Mouse (Mus musculus) forebrain, embryonic 13.5 days (tissue): ENCODE measurements at regions not wholly inside any gene's neighbourhood (a gene's known extent, or its start where the extent isn't known, plus 50 kb on each side); places are given as distances from the start of the nearest gene placed in this dataset.

Experiments
- ATAC-seq: fragments of 200-750 bp; cut with Nextera tagmentation; 2 replicates; pipeline ENCODE4 v1.8.0; 2017
- H3K27ac ChIP-seq: fragments of 300-500 bp; sonication (generic); 2 replicates; pipeline ENCODE4 v1.5.1; 2015; ENCODE audit warnings: inconsistent platforms, mild to moderate bottlenecking, moderate library complexity
- H3K27me3 ChIP-seq: fragments of 300-500 bp; sonication (generic); 2 replicates; pipeline ENCODE4 v1.6.1; 2015; ENCODE audit warnings: mild to moderate bottlenecking, inconsistent platforms
- H3K36me3 ChIP-seq: fragments of 300-500 bp; sonication (generic); 2 replicates; pipeline ENCODE4 v1.6.1; 2015; ENCODE audit warnings: mild to moderate bottlenecking, inconsistent platforms; ENCODE audit not compliant: poor library complexity, severe bottlenecking
- H3K4me1 ChIP-seq: fragments of 300-500 bp; sonication (generic); 2 replicates; pipeline ENCODE4 v1.6.1; 2015; ENCODE audit warnings: inconsistent platforms
- H3K4me2 ChIP-seq: fragments of 300-500 bp; sonication (generic); 2 replicates; pipeline ENCODE4 v1.6.1; 2015; ENCODE audit warnings: inconsistent platforms, mild to moderate bottlenecking, moderate library complexity
- H3K4me3 ChIP-seq: fragments of 300-500 bp; sonication (generic); 2 replicates; pipeline ENCODE4 v1.5.1; 2015; ENCODE audit warnings: mild to moderate bottlenecking, inconsistent platforms
- H3K9ac ChIP-seq: fragments of 300-500 bp; sonication (generic); 2 replicates; pipeline ENCODE4 v1.6.1; 2015; ENCODE audit warnings: mild to moderate bottlenecking, inconsistent platforms
- H3K9me3 ChIP-seq: fragments of 300-500 bp; sonication (generic); replicated peaks from 2 replicates; pipeline ENCODE4 v1.6.1; 2016; ENCODE audit warnings: inconsistent platforms
- WGBS: fragments of 180-500 bp; shearing (Covaris S2); methylation state at CpG from one replicate; pipeline ENCODE4 v1.1.7; 2015; 5-methylcytosine and 5-hydroxymethylcytosine counted together

- Histone ChIP-seq H3K4me1 (no peaks in the 10 kb centered on the region), H3K27me3 (no peaks in the 10 kb centered on the region), H3K9ac (no peak overlapping the region), H3K36me3 (no peaks in the 10 kb centered on the region), H3K4me3 (no peak overlapping the region), H3K4me2 (no peak overlapping the region), H3K27ac (no peak overlapping the region), H3K9me3 (no peaks in the 10 kb centered on the region)
- 79% methylated on average over 6 of the region's 6 CpGs for WGBS
- ATAC-seq, result no peak
Observed at GRCm38 (mm10) chr15:27358441-27358840, 108.0 kb upstream of the Ank start.

DNA sequence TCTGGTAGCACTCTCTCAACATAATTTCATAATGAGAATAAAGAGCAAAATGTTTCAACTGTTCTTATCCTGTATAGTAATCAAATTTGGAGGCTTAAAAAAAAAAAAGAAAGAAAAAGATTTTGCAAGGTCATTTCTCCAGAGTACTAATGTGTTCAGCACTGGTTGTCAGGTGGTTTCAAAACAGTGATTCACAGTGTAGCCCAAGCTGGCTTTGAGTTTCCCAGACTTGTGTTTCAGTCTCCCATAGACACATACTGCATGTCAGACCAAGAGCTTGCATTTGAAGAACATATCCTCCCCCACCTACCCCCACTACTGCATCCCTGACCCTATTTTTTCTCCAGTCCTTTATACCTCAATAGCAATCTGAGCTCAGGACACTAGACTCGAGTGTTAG is 107.2 kb upstream of the Ank start:
- 67% methylated on average over 1 of the region's 1 CpGs for WGBS
- H3K9me3 ChIP-seq, result no peaks in the 10 kb centered on the region
- H3K4me1 ChIP-seq, result no peaks in the 10 kb centered on the region
- no peak overlapping the region for H3K27ac ChIP-seq
- ATAC-seq, result no peak
- no peaks in the 10 kb centered on the region for H3K36me3 ChIP-seq
- no peaks in the 10 kb centered on the region for H3K27me3 ChIP-seq
- H3K9ac ChIP-seq, result no peak overlapping the region
- no peak overlapping the region for H3K4me3 ChIP-seq
- H3K4me2 ChIP-seq, result no peak overlapping the region

GRCm38 (mm10) chr15:27374517-27374916 is 92.0 kb upstream of the Ank start:
- H3K4me3 ChIP-seq, result no peak overlapping the region
- no peak for ATAC-seq

GRCm38 (mm10) chr15:27378601-27379094 is 87.8 kb upstream of the Ank start:
- no peak overlapping the region for H3K4me3 ChIP-seq
- no peak overlapping the region for H3K9ac ChIP-seq
- no peak overlapping the region for H3K27ac ChIP-seq
- H3K9me3 ChIP-seq, result no peaks in the 10 kb centered on the region
- no peak for ATAC-seq
- no peaks in the 10 kb centered on the region for H3K36me3 ChIP-seq
- H3K4me1 ChIP-seq, result no peaks in the 10 kb centered on the region
- no peaks in the 10 kb centered on the region for H3K27me3 ChIP-seq
- H3K4me2 ChIP-seq, result no peak overlapping the region
- WGBS, result 87% methylated on average over 3 of the region's 3 CpGs

More at GRCm38 (mm10) chr15:27374517-27374916, 92.0 kb upstream of the Ank start:
- Histone ChIP-seq H3K4me1 (no peaks in the 10 kb centered on the region), H3K27me3 (no peaks in the 10 kb centered on the region), H3K9me3 (no peaks in the 10 kb centered on the region), H3K4me2 (no peak overlapping the region), H3K27ac (no peak overlapping the region), H3K36me3 (no peaks in the 10 kb centered on the region), H3K9ac (no peak overlapping the region)
- WGBS, result 83% methylated on average over 1 of the region's 1 CpGs

DNA sequence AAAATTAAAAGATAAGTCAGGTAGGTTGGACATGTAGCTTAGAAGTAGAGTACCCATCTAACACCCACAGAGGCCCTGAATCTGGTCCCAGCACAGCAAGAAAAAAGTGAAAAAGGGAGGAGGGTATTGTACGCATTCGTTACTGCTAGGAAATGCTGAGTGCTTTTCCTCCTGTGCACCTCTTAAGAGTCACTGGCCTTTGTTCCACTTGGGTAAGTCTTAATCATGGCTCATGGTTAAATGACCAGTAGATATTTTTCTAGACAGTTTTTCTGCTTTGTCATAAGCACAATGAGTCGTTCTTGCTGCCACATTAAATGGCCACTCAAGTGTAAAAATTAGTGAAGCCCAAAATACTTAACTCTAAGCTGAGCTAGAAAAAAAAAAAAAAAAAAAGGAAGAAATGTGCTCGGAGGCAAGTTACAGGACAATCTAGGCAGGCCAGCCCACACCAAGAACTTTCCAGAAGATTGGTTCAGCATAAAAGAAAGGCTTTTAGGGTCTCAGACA is 86.0 kb upstream of the Ank start:
- H3K27ac ChIP-seq, result no peak overlapping the region
- H3K36me3 ChIP-seq, result no peaks in the 10 kb centered on the region
- H3K4me3 ChIP-seq, result no peak overlapping the region
- no peaks in the 10 kb centered on the region for H3K9me3 ChIP-seq
- H3K4me2 ChIP-seq, result no peak overlapping the region
- no peak overlapping the region for H3K9ac ChIP-seq
- H3K4me1 ChIP-seq, result no peaks in the 10 kb centered on the region
- WGBS, result 26% methylated on average over 4 of the region's 4 CpGs
- ATAC-seq, result no peak
- H3K27me3 ChIP-seq, result no peaks in the 10 kb centered on the region

DNA sequence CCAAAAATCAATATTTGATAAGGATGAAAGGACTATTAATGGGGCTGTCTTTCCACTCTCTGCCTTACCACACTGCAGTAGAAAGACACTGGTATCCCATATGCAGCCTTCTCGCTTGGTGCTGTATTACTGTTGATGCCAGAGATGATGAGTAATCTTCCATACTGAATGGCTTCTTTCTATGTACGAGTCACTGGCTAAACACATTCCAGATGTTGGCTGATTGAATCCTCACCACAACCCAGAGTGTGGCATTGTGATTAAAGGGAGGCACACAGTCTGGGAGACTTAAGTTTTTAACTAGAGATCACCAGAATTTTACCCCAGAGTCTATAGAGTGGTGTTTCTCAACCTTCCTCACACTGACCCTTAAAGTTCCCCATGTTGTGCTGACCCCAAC is 84.9 kb upstream of the Ank start:
- no peak for ATAC-seq
- 84% methylated on average over 2 of the region's 2 CpGs for WGBS
- H3K27me3 ChIP-seq, result no peaks in the 10 kb centered on the region
- no peaks in the 10 kb centered on the region for H3K9me3 ChIP-seq
- no peak overlapping the region for H3K27ac ChIP-seq
- no peak overlapping the region for H3K4me3 ChIP-seq
- H3K4me1 ChIP-seq, result no peaks in the 10 kb centered on the region
- no peak overlapping the region for H3K4me2 ChIP-seq
- H3K9ac ChIP-seq, result no peak overlapping the region
- H3K36me3 ChIP-seq, result no peaks in the 10 kb centered on the region

- Histone ChIP-seq H3K4me2 (no peak overlapping the region), H3K9ac (no peak overlapping the region), H3K36me3 (no peaks in the 10 kb centered on the region), H3K27ac (no peak overlapping the region), H3K4me3 (no peak overlapping the region), H3K9me3 (no peaks in the 10 kb centered on the region), H3K4me1 (no peaks in the 10 kb centered on the region), H3K27me3 (no peaks in the 10 kb centered on the region)
- no peak for ATAC-seq
- WGBS, result 95% methylated on average over 2 of the region's 2 CpGs
Observed at GRCm38 (mm10) chr15:27390567-27390966, 75.9 kb upstream of the Ank start.

DNA sequence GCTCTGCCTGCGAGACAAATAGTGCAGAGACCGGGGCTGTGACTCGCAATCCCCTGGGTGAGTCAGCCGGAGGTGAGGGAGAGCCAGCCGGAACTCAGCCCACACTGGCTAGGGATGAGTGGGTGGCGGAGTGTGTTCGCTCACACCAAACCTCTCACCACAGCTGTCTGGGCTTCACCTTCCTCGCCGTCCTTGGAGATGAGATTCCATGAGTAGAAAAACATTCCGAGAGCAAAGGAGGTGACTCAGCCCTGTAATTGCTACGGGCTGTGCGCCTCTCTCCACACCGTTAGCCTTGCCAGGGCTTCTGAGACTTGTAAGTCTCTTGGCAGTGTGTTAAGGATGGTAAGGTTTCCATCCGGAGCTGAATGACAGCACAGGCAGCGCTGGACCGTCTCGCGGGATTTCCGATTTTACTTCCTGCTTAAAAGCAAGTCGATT is 60.7 kb upstream of the Ank start:
- no peaks in the 10 kb centered on the region for H3K27me3 ChIP-seq
- no peak overlapping the region for H3K27ac ChIP-seq
- H3K4me2 ChIP-seq, result no peak overlapping the region
- ATAC-seq, result no peak
- no peaks in the 10 kb centered on the region for H3K9me3 ChIP-seq
- H3K4me3 ChIP-seq, result no peak overlapping the region
- H3K36me3 ChIP-seq, result no peaks in the 10 kb centered on the region
- no peaks in the 10 kb centered on the region for H3K4me1 ChIP-seq
- WGBS, result 91% methylated on average over 20 of the region's 20 CpGs
- no peak overlapping the region for H3K9ac ChIP-seq

- no peaks in the 10 kb centered on the region for H3K27me3 ChIP-seq
- H3K27ac ChIP-seq, result no peak overlapping the region
- H3K9me3 ChIP-seq, result no peaks in the 10 kb centered on the region
- WGBS, result 92% methylated on average over 8 of the region's 8 CpGs
- H3K4me3 ChIP-seq, result no peak overlapping the region
- no peaks in the 10 kb centered on the region for H3K4me1 ChIP-seq
- H3K9ac ChIP-seq, result no peak overlapping the region
- no peaks in the 10 kb centered on the region for H3K36me3 ChIP-seq
- no peak for ATAC-seq
- no peak overlapping the region for H3K4me2 ChIP-seq
Observed at GRCm38 (mm10) chr15:27409856-27410255, 56.6 kb upstream of the Ank start.

DNA sequence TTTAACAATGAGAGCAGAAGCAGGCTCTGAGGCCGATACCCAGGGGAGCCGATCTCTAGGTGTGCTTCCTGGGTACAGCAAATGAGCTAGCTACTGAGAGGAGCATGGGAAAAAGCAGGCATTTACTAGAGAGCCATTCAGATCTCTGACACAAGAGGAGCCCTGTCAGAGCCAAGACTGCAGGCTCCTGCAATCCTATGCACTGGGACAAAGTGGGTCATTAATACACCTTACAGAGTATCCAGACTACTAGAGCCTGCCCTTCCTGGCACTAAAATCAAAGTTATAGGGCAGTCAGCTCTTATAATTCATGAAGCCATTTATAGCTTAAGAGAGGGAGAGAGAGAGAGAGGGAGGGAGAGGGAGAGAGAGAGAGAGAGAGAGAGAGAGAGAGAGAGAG is 54.2 kb upstream of the Ank start:
- 95% methylated on average over 2 of the region's 2 CpGs for WGBS
- Histone ChIP-seq H3K27me3 (no peaks in the 10 kb centered on the region), H3K4me1 (no peaks in the 10 kb centered on the region), H3K9me3 (no peaks in the 10 kb centered on the region), H3K27ac (no peak overlapping the region), H3K4me3 (no peak overlapping the region), H3K9ac (no peak overlapping the region), H3K4me2 (no peak overlapping the region), H3K36me3 (no peaks in the 10 kb centered on the region)
- ATAC-seq, result no peak

DNA sequence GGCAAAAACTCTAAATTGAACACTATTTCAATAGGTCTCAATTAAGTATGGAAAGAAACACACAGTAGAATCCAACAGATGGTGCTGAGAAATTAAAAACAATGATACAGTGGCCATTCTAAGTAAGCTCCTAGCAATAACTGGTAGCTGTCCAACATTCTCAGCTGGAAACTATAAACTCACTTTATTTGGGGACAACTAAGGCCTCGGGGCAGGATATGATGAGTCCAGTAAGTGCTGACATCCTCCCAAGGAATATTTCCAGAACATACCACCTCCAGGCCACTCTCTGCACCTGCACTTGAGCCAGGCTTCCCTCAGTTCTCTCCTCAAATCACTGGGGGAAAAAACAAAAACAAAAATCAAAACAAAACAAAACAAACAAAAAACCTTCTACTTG is 53.7 kb upstream of the Ank start:
- Histone ChIP-seq H3K36me3 (no peaks in the 10 kb centered on the region), H3K27ac (no peak overlapping the region), H3K27me3 (no peaks in the 10 kb centered on the region), H3K4me1 (no peaks in the 10 kb centered on the region), H3K9ac (no peak overlapping the region), H3K9me3 (no peaks in the 10 kb centered on the region), H3K4me2 (no peak overlapping the region), H3K4me3 (no peak overlapping the region)
- WGBS, result 79% methylated on average over 1 of the region's 1 CpGs
- ATAC-seq, result no peak

- Histone ChIP-seq H3K4me2 (no peak overlapping the region), H3K9ac (no peak overlapping the region), H3K27me3 (no peaks in the 10 kb centered on the region), H3K27ac (no peak overlapping the region), H3K9me3 (no peaks in the 10 kb centered on the region), H3K36me3 (no peaks in the 10 kb centered on the region), H3K4me3 (no peak overlapping the region), H3K4me1 (no peaks in the 10 kb centered on the region)
- 92% methylated on average over 7 of the region's 7 CpGs for WGBS
- ATAC-seq, result no peak
Observed at GRCm38 (mm10) chr15:27413486-27413885, 53.0 kb upstream of the Ank start.

DNA sequence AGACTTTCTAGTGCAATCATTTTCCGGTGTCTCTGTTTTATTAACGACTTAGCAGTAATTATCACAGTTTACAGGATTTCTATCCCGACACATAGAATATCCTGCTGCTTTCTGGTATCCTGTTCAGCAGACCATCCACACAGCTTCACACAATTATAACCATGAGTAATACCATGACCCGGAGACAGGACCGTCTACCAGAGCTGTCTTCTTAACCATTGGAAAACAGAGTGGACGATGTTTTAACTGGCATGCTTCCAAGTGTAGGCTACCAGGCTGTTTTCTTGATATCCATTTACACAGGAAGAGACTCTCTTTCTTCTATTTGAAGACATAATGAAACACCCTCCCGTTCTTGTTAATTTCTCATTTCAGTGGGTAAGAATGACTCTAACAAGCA is 51.7 kb upstream of the Ank start:
- 77% methylated on average over 7 of the region's 7 CpGs for WGBS
- H3K9me3 ChIP-seq, result no peaks in the 10 kb centered on the region

More for the DNA sequence above, 51.7 kb upstream of the Ank start:
- ATAC-seq, result no peak
- Histone ChIP-seq H3K4me3 (no peak overlapping the region), H3K4me2 (no peak overlapping the region), H3K36me3 (no peaks in the 10 kb centered on the region), H3K9ac (no peak overlapping the region), H3K4me1 (no peaks in the 10 kb centered on the region), H3K27ac (no peak overlapping the region), H3K27me3 (no peaks in the 10 kb centered on the region)
